Mouse (Mus musculus): ENCODE measurements at regions not wholly inside any gene's neighbourhood (a gene's known extent, or its start where the extent isn't known, plus 50 kb on each side); places are given as distances from the start of the nearest gene placed in this dataset.

- no peak for DNase-seq
Observed at GRCm38 (mm10) chr11:19355179-19355578, 336.4 kb upstream of the Meis1 start.

GRCm38 (mm10) chr11:19356151-19356550, 337.4 kb upstream of the Meis1 start:
- no peak for DNase-seq

GRCm38 (mm10) chr11:19369152-19369551, 350.4 kb upstream of the Meis1 start:
- DNase-seq = no peak

- DNase-seq = no peak
Observed at GRCm38 (mm10) chr11:19373476-19373875, 354.7 kb upstream of the Meis1 start.

- DNase-seq = no peak
Observed at GRCm38 (mm10) chr11:19380935-19381334, 362.1 kb upstream of the Meis1 start.

- no peak for DNase-seq
Observed at GRCm38 (mm10) chr11:19389136-19389535, 370.4 kb upstream of the Meis1 start.

GRCm38 (mm10) chr11:19392190-19392589, 373.4 kb upstream of the Meis1 start:
- DNase-seq = no peak

GRCm38 (mm10) chr11:19394372-19394771, 375.6 kb upstream of the Meis1 start:
- DNase-seq = no peak

GRCm38 (mm10) chr11:19400396-19400795, 381.6 kb upstream of the Meis1 start:
- DNase-seq = no peak

GRCm38 (mm10) chr11:19420143-19420542, 401.4 kb upstream of the Meis1 start:
- no peak for DNase-seq

GRCm38 (mm10) chr11:19423268-19423667, 404.5 kb upstream of the Meis1 start:
- DNase-seq = no peak

- peak; percentile 77 for DNase-seq
Observed at GRCm38 (mm10) chr11:19423841-19424815, 405.3 kb upstream of the Meis1 start.

- DNase-seq = no peak
Observed at GRCm38 (mm10) chr11:19427559-19427958, 408.8 kb upstream of the Meis1 start.

- DNase-seq = peak; percentile 21
Observed at GRCm38 (mm10) chr11:19433680-19434619, 415.2 kb upstream of the Meis1 start.

- DNase-seq = no peak
Observed at GRCm38 (mm10) chr11:19438385-19438784, 419.6 kb upstream of the Meis1 start.

- no peak for DNase-seq
Observed at GRCm38 (mm10) chr11:19441936-19442335, 423.2 kb upstream of the Meis1 start.

GRCm38 (mm10) chr11:19455391-19456290, 436.9 kb upstream of the Meis1 start:
- DNase-seq = no peak

- DNase-seq = no peak
Observed at GRCm38 (mm10) chr11:19456577-19456976, 437.8 kb upstream of the Meis1 start.

- no peak for DNase-seq
Observed at GRCm38 (mm10) chr11:19463730-19464358, 445.1 kb upstream of the Meis1 start.

- no peak for DNase-seq
Observed at GRCm38 (mm10) chr11:19468373-19468772, 449.6 kb upstream of the Meis1 start.

- DNase-seq = no peak
Observed at GRCm38 (mm10) chr11:19468803-19469202, 450.0 kb upstream of the Meis1 start.

Measured in kidney, postnatal 10 days (tissue).